Mouse (Mus musculus) neural tube, embryonic 12.5 days (tissue): Measurements from ENCODE around the gene Spred3. TPM values are rescaled to one million over a fixed set of nuclear protein-coding genes. Genes with fewer than 3 reads are reported as not detected.
A peak's percentile ranks its signal among the peaks of the same experiment; 100 is the strongest.
"Not testable (repeated sequence)": the region's sequence is repeated elsewhere in the genome, so short reads cannot be mapped to it uniquely, and the experiment has no call there.

Source experiments
- ATAC-seq: fragments of 200-750 bp; cut with Nextera tagmentation; 2 replicates; pipeline ENCODE4 v1.8.0; 2017; ENCODE audit warnings: low read depth, mild to moderate bottlenecking, moderate TSS enrichment, moderate library complexity; ENCODE audit not compliant: low FRiP score
- H3K27ac ChIP-seq: fragments of 300-500 bp; sonication (generic); 2 replicates; pipeline ENCODE4 v1.5.1; 2016
- H3K27me3 ChIP-seq: fragments of 300-500 bp; sonication (generic); replicated peaks from 2 replicates; pipeline ENCODE4 v1.6.1; 2016; ENCODE audit warnings: mild to moderate bottlenecking
- H3K36me3 ChIP-seq: fragments of 300-500 bp; sonication (generic); 2 replicates; pipeline ENCODE4 v1.6.1; 2016; ENCODE audit warnings: mild to moderate bottlenecking
- H3K4me1 ChIP-seq: fragments of 300-500 bp; sonication (generic); 2 replicates; pipeline ENCODE4 v1.6.1; 2016
- H3K4me2 ChIP-seq: fragments of 300-500 bp; sonication (generic); replicated peaks from 2 replicates; pipeline ENCODE4 v1.6.1; 2016; ENCODE audit warnings: mild to moderate bottlenecking
- H3K4me3 ChIP-seq: fragments of 300-500 bp; sonication (generic); 2 replicates; pipeline ENCODE4 v1.5.1; 2016
- H3K9ac ChIP-seq: fragments of 300-500 bp; sonication (generic); 2 replicates; pipeline ENCODE4 v1.6.1; 2016; ENCODE audit warnings: mild to moderate bottlenecking
- H3K9me3 ChIP-seq: fragments of 300-500 bp; sonication (generic); 2 replicates; pipeline ENCODE4 v1.6.1; 2016; ENCODE audit warnings: mild to moderate bottlenecking
- WGBS: fragments of 180-500 bp; shearing (Covaris S2); methylation state at CpG from one replicate; pipeline ENCODE4 v1.1.7; 2016; 5-methylcytosine and 5-hydroxymethylcytosine counted together
- polyA plus RNA-seq: library from polyadenylated mRNA; unstranded; fragments of >200 nt; fragmentation: Nextera tagmentation; extraction: Ambion mirVana; gene quantifications from 2 replicates; pipeline ENCODE4 v1.2.1, GENCODE M21; 2016

Spred3 gene
- polyA plus RNA-seq, 1 experiment from 2014 or later: 9.0 TPM

- Histone ChIP-seq H3K27me3 (0 out of 2 replicates have a peak, but pooled peaks cover 2% of the 10 kb centered on the region), H3K9ac (no peak overlapping the region), H3K4me2 (no peak overlapping the region), H3K9me3 (0 out of 2 replicates have a peak, but pooled peaks cover 3% of the 10 kb centered on the region), H3K36me3 (no peaks in the 10 kb centered on the region), H3K4me3 (no peak overlapping the region), H3K4me1 (no peaks in the 10 kb centered on the region), H3K27ac (no peak overlapping the region)
- ATAC-seq: no peak
- WGBS: 90% methylated on average over 8 of the region's 8 CpGs
Measured at GRCm38 (mm10) chr7:29141416-29141815, 28.8 kb downstream of the Spred3 start.

- not testable (repeated sequence) for H3K4me3 ChIP-seq, H3K4me2 ChIP-seq, H3K9me3 ChIP-seq, H3K27ac ChIP-seq, H3K36me3 ChIP-seq, H3K9ac ChIP-seq, ATAC-seq
- Histone ChIP-seq H3K27me3 (peaks cover 15% of the 10 kb centered on the region; the same call in 1 of the 2 replicates), H3K4me1 (peaks cover 11% of the 10 kb centered on the region)
- WGBS: 88% methylated on average over 3 of the region's 4 CpGs
Measured at GRCm38 (mm10) chr7:29139237-29139636, 31.0 kb downstream of the Spred3 start.

GRCm38 (mm10) chr7:29137429-29137828, 32.8 kb downstream of the Spred3 start:
- Histone ChIP-seq H3K36me3 (no peaks in the 10 kb centered on the region), H3K27me3 (peaks cover 15% of the 10 kb centered on the region; the same call in 1 of the 2 replicates), H3K27ac (no peak overlapping the region), H3K4me3 (no peak overlapping the region), H3K4me2 (no peak overlapping the region), H3K9me3 (no peaks in the 10 kb centered on the region), H3K4me1 (peaks cover 11% of the 10 kb centered on the region), H3K9ac (no peak overlapping the region)
- ATAC-seq: no peak
- WGBS: 41% methylated on average over 16 of the region's 16 CpGs

- peak within 1 kb of the TSS; percentile 59 for H3K4me2 ChIP-seq
- WGBS: 2% methylated on average over 15 of the region's 20 CpGs
- H3K27ac ChIP-seq: no peak within 1 kb of the TSS
- peaks cover 11% of the 10 kb centered on the region for H3K4me1 ChIP-seq
- H3K4me3 ChIP-seq: peak within 1 kb of the TSS; percentile 23; the same call in 1 of the 2 replicates
- H3K9ac ChIP-seq: no peak within 1 kb of the TSS
- H3K36me3 ChIP-seq: no peaks in the 10 kb centered on the region
- ATAC-seq: no peak
- peaks cover 15% of the 10 kb centered on the region; the same call in 1 of the 2 replicates for H3K27me3 ChIP-seq
- H3K9me3 ChIP-seq: no peaks in the 10 kb centered on the region
Measured at GRCm38 (mm10) chr7:29134693-29135386, 35.4 kb downstream of the Spred3 start, which contains the start of gene Rasgrp4. Gene Rasgrp4 (plus strand): TSS chr7:29134851.

GRCm38 (mm10) chr7:29134230-29134629, 36.0 kb downstream of the Spred3 start:
- no peaks in the 10 kb centered on the region for H3K36me3 ChIP-seq
- no peak overlapping the region for H3K9ac ChIP-seq
- H3K4me2 ChIP-seq: peak overlapping the region; percentile 59
- H3K4me3 ChIP-seq: no peak overlapping the region
- H3K27ac ChIP-seq: no peak overlapping the region
- under 1% methylated on average over 4 of the region's 4 CpGs for WGBS
- ATAC-seq: no peak
- peaks cover 11% of the 10 kb centered on the region for H3K4me1 ChIP-seq
- H3K9me3 ChIP-seq: no peaks in the 10 kb centered on the region
- peaks cover 15% of the 10 kb centered on the region; the same call in 1 of the 2 replicates for H3K27me3 ChIP-seq

GRCm38 (mm10) chr7:29128725-29129124, 41.5 kb downstream of the Spred3 start:
- Histone ChIP-seq H3K27me3 (no peaks in the 10 kb centered on the region), H3K27ac (no peak overlapping the region), H3K9me3 (no peaks in the 10 kb centered on the region), H3K4me1 (peaks cover 9% of the 10 kb centered on the region; the same call in 1 of the 2 replicates), H3K9ac (no peak overlapping the region), H3K4me3 (no peak overlapping the region), H3K4me2 (no peak overlapping the region), H3K36me3 (no peaks in the 10 kb centered on the region)
- no peak for ATAC-seq
- WGBS: 59% methylated on average over 2 of the region's 2 CpGs

- ATAC-seq: no peak
- no peaks in the 10 kb centered on the region for H3K9me3 ChIP-seq
- no peak overlapping the region for H3K4me3 ChIP-seq
- no peak overlapping the region for H3K9ac ChIP-seq
- H3K36me3 ChIP-seq: no peaks in the 10 kb centered on the region
- WGBS: 23% methylated on average over 7 of the region's 7 CpGs
- no peaks in the 10 kb centered on the region for H3K27me3 ChIP-seq
- no peak overlapping the region for H3K4me2 ChIP-seq
- H3K27ac ChIP-seq: no peak overlapping the region
- peaks cover 9% of the 10 kb centered on the region; the same call in 1 of the 2 replicates for H3K4me1 ChIP-seq
Measured at GRCm38 (mm10) chr7:29126173-29126915, 43.9 kb downstream of the Spred3 start.

GRCm38 (mm10) chr7:29124970-29125369, 45.2 kb downstream of the Spred3 start, which contains the start of gene Ryr1:
Gene Ryr1 (minus strand): TSS chr7:29125179.
- peak within 1 kb of the TSS; percentile 26; the same call in 1 of the 2 replicates for H3K9ac ChIP-seq
- 0% methylated on average over 16 of the region's 16 CpGs for WGBS
- no peaks in the 10 kb centered on the region for H3K9me3 ChIP-seq
- H3K27me3 ChIP-seq: no peaks in the 10 kb centered on the region
- H3K27ac ChIP-seq: no peak within 1 kb of the TSS
- peak; percentile 61; the same call in 1 of the 2 replicates for ATAC-seq
- peak within 1 kb of the TSS; percentile 61 for H3K4me2 ChIP-seq
- peaks cover 9% of the 10 kb centered on the region; the same call in 1 of the 2 replicates for H3K4me1 ChIP-seq
- no peaks in the 10 kb centered on the region for H3K36me3 ChIP-seq
- peak within 1 kb of the TSS; percentile 29 for H3K4me3 ChIP-seq

- Histone ChIP-seq H3K9me3 (no peaks in the 10 kb centered on the region), H3K4me1 (peaks cover 9% of the 10 kb centered on the region; the same call in 1 of the 2 replicates), H3K36me3 (no peaks in the 10 kb centered on the region), H3K27me3 (no peaks in the 10 kb centered on the region), H3K4me3 (no peak overlapping the region), H3K4me2 (0 out of 2 replicates have a peak overlapping the region, but pooled peaks have one; percentile 61), H3K9ac (no peak overlapping the region), H3K27ac (no peak overlapping the region)
- WGBS: 48% methylated on average over 5 of the region's 5 CpGs
- ATAC-seq: no peak
Measured at GRCm38 (mm10) chr7:29123531-29124358, 46.5 kb downstream of the Spred3 start.

- no peak overlapping the region for H3K9ac ChIP-seq
- 91% methylated on average over 9 of the region's 9 CpGs for WGBS
- no peak for ATAC-seq
- H3K4me1 ChIP-seq: peaks cover 9% of the 10 kb centered on the region; the same call in 1 of the 2 replicates
- no peak overlapping the region for H3K4me3 ChIP-seq
- H3K27me3 ChIP-seq: no peaks in the 10 kb centered on the region
- H3K27ac ChIP-seq: no peak overlapping the region
- no peaks in the 10 kb centered on the region for H3K36me3 ChIP-seq
- H3K4me2 ChIP-seq: no peak overlapping the region
- H3K9me3 ChIP-seq: no peaks in the 10 kb centered on the region
Measured at GRCm38 (mm10) chr7:29122821-29123220, 47.4 kb downstream of the Spred3 start.

GRCm38 (mm10) chr7:29119526-29119925, 50.7 kb downstream of the Spred3 start:
- H3K9ac ChIP-seq: no peak overlapping the region
- no peak overlapping the region for H3K4me2 ChIP-seq
- no peak overlapping the region for H3K27ac ChIP-seq
- no peaks in the 10 kb centered on the region for H3K9me3 ChIP-seq
- ATAC-seq: no peak
- H3K4me1 ChIP-seq: peaks cover 2% of the 10 kb centered on the region; the same call in 1 of the 2 replicates
- H3K27me3 ChIP-seq: no peaks in the 10 kb centered on the region
- WGBS: 69% methylated on average over 1 of the region's 1 CpGs
- no peaks in the 10 kb centered on the region for H3K36me3 ChIP-seq
- H3K4me3 ChIP-seq: no peak overlapping the region
